Mouse (Mus musculus) heart, embryonic 16.5 days (tissue): ENCODE data around the gene Rxra. TPM values are rescaled to one million over a fixed set of nuclear protein-coding genes. Genes with fewer than 3 reads are reported as not detected.

Experiments
- ATAC-seq: fragments of 200-750 bp; cut with Nextera tagmentation; replicated peaks from 2 replicates; pipeline ENCODE4 v1.8.0; 2017; ENCODE audit warnings: moderate number of reproducible peaks; ENCODE audit not compliant: insufficient read depth, low FRiP score; ENCODE audit errors: extremely low read depth
- H3K27ac ChIP-seq: fragments of 300-500 bp; sonication (generic); 2 replicates; pipeline ENCODE4 v1.5.1; 2014; ENCODE audit warnings: mild to moderate bottlenecking, low read length, control low read depth, moderate library complexity
- H3K27me3 ChIP-seq: fragments of 300-500 bp; sonication (generic); 2 replicates; pipeline ENCODE4 v1.6.1; 2014; ENCODE audit warnings: low read length, mixed read lengths; ENCODE audit not compliant: control insufficient read depth, insufficient read depth
- H3K36me3 ChIP-seq: fragments of 300-500 bp; sonication (generic); 2 replicates; pipeline ENCODE4 v1.6.1; 2014; ENCODE audit not compliant: control insufficient read depth, insufficient read depth
- H3K4me1 ChIP-seq: fragments of 300-500 bp; sonication (generic); 2 replicates; pipeline ENCODE4 v1.6.1; 2014; ENCODE audit warnings: low read length, mixed read lengths; ENCODE audit not compliant: control insufficient read depth, insufficient read depth
- H3K4me2 ChIP-seq: fragments of 300-500 bp; sonication (generic); 2 replicates; pipeline ENCODE4 v1.6.1; 2014; ENCODE audit warnings: low read depth, mild to moderate bottlenecking, control low read depth, low read length
- H3K4me3 ChIP-seq: fragments of 300-500 bp; sonication (generic); 2 replicates; pipeline ENCODE4 v1.5.1; 2014; ENCODE audit warnings: mild to moderate bottlenecking, control low read depth, low read length
- H3K9ac ChIP-seq: fragments of 300-500 bp; sonication (generic); 2 replicates; pipeline ENCODE4 v1.6.1; 2014; ENCODE audit warnings: low read length, control low read depth
- H3K9me3 ChIP-seq: fragments of 300-500 bp; sonication (generic); replicated peaks from 2 replicates; pipeline ENCODE4 v1.6.1; 2016; ENCODE audit warnings: low read length; ENCODE audit not compliant: control insufficient read depth
- WGBS: fragments of 180-500 bp; shearing (Covaris S2); extraction: QIAGEN DNeasy Blood & Tissue Kit; methylation state at CpG from one replicate; pipeline ENCODE4 v1.1.7; 2014; 5-methylcytosine and 5-hydroxymethylcytosine counted together
- polyA plus RNA-seq: library from polyadenylated mRNA; unstranded; fragments of >200 nt; fragmentation: Nextera tagmentation; extraction: Ambion mirVana; gene quantifications from 2 replicates; pipeline ENCODE4 v1.2.1, GENCODE M21; 2015

Rxra gene
- polyA plus RNA-seq, 1 experiment from 2014 or later = 6.6 TPM

DNA sequence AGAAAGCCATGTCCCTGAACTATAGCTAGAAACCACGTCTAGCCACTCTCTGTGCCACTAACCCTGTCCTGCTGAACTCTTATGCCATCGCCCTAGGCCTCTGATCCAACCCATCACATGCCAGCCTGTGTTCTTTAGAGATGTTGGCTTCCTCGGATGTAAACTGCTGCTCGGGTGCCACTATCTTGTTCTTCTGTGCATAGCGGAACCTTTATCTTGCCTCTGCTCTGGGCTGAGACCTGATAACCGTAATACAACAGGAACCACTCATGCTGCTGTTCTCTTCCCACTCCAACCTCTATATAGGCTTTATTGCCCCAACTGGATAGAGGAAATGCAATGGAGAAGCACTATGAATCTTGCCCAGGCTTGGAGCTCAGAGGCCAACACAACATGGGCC lies 11.0 kb upstream of the Rxra start:
- Histone ChIP-seq H3K9ac (no peak overlapping the region), H3K27me3 (no peaks in the 10 kb centered on the region; the same call in none of the 2 replicates), H3K4me2 (no peak overlapping the region), H3K27ac (no peak overlapping the region), H3K9me3 (no peaks in the 10 kb centered on the region; the same call in 1 of the 2 replicates), H3K4me1 (peaks cover 3% of the 10 kb centered on the region; the same call in 1 of the 2 replicates), H3K4me3 (no peak overlapping the region), H3K36me3 (no peaks in the 10 kb centered on the region)
- WGBS = 41% methylated on average over 6 of the region's 6 CpGs
- ATAC-seq = no peak

- Histone ChIP-seq H3K4me2 (no peak overlapping the region), H3K36me3 (no peaks in the 10 kb centered on the region), H3K9ac (no peak overlapping the region), H3K4me1 (peaks cover 9% of the 10 kb centered on the region), H3K27me3 (no peaks in the 10 kb centered on the region; the same call in none of the 2 replicates), H3K27ac (no peak overlapping the region), H3K4me3 (no peak overlapping the region), H3K9me3 (no peaks in the 10 kb centered on the region)
- ATAC-seq = no peak
- WGBS = 65% methylated on average over 4 of the region's 4 CpGs
Measured at GRCm38 (mm10) chr2:27666719-27667118, 9.5 kb upstream of the Rxra start.

GRCm38 (mm10) chr2:27667677-27668076 lies 8.6 kb upstream of the Rxra start:
- no peaks in the 10 kb centered on the region; the same call in none of the 2 replicates for H3K27me3 ChIP-seq
- H3K9ac ChIP-seq = no peak overlapping the region
- H3K36me3 ChIP-seq = no peaks in the 10 kb centered on the region
- H3K4me3 ChIP-seq = no peak overlapping the region
- H3K4me1 ChIP-seq = peaks cover 16% of the 10 kb centered on the region
- H3K27ac ChIP-seq = no peak overlapping the region
- WGBS = 72% methylated on average over 4 of the region's 4 CpGs
- no peaks in the 10 kb centered on the region for H3K9me3 ChIP-seq
- no peak overlapping the region for H3K4me2 ChIP-seq
- no peak for ATAC-seq

- ATAC-seq = no peak
- Histone ChIP-seq H3K4me1 (peaks cover 16% of the 10 kb centered on the region), H3K4me2 (no peak overlapping the region), H3K27me3 (no peaks in the 10 kb centered on the region; the same call in none of the 2 replicates), H3K9me3 (no peaks in the 10 kb centered on the region), H3K27ac (no peak overlapping the region), H3K9ac (no peak overlapping the region), H3K36me3 (no peaks in the 10 kb centered on the region), H3K4me3 (no peak overlapping the region)
- 45% methylated on average over 5 of the region's 5 CpGs for WGBS
Measured at GRCm38 (mm10) chr2:27670746-27671145, 5.5 kb upstream of the Rxra start.

DNA sequence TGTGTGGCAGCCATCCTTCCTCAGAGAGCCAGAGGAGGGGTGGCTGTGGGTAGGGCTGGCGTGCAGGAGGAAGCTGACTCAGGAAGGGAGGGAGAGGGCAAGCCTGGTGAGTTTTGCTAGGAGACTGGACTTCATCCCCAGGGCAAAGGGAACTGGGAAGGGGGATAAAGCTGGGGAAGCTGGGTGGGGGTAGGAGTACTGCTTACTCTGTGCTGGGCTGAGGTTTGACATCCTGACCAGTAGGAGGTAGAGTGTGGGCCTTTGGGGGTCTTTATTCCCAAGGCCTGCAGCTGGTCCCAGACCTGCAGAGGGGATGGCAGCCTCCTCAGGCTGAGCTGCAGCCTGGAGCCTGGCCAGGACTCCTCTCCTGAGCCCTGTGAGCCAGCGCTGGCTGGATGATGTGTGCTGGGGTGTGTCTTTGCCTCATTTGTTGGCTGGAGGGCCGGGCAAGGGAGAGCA lies 4.6 kb upstream of the Rxra start:
- no peaks in the 10 kb centered on the region for H3K36me3 ChIP-seq

GRCm38 (mm10) chr2:27676478-27677325 lies 462 bp downstream of the Rxra start:
- H3K27ac ChIP-seq = peak overlapping the region; percentile 97
- H3K36me3 ChIP-seq = no peaks in the 10 kb centered on the region
- peak overlapping the region; percentile 94 for H3K9ac ChIP-seq
- H3K4me2 ChIP-seq = peak overlapping the region; percentile 83
- H3K9me3 ChIP-seq = no peaks in the 10 kb centered on the region
- ATAC-seq = peak; percentile 43
- WGBS = under 1% methylated on average over 50 of the region's 106 CpGs
- peaks cover 45% of the 10 kb centered on the region for H3K4me1 ChIP-seq
- peak overlapping the region; percentile 66 for H3K4me3 ChIP-seq
- no peaks in the 10 kb centered on the region for H3K27me3 ChIP-seq

More for the DNA sequence above, 4.6 kb upstream of the Rxra start:
- H3K9ac ChIP-seq = 0 out of 2 replicates have a peak overlapping the region, but pooled peaks have one; percentile 22
- 0 out of 2 replicates have a peak overlapping the region, but pooled peaks have one; percentile 19 for H3K27ac ChIP-seq
- no peaks in the 10 kb centered on the region for H3K9me3 ChIP-seq
- 9% methylated on average over 3 of the region's 3 CpGs for WGBS
- no peaks in the 10 kb centered on the region; the same call in none of the 2 replicates for H3K27me3 ChIP-seq
- no peak overlapping the region for H3K4me2 ChIP-seq
- no peak overlapping the region for H3K4me3 ChIP-seq
- H3K4me1 ChIP-seq = peaks cover 18% of the 10 kb centered on the region
- no peak for ATAC-seq

GRCm38 (mm10) chr2:27677411-27678310 lies 1.4 kb downstream of the Rxra start:
- H3K4me3 ChIP-seq = peak overlapping the region; percentile 66
- H3K4me1 ChIP-seq = peaks cover 45% of the 10 kb centered on the region
- peak overlapping the region; percentile 94 for H3K9ac ChIP-seq
- H3K27me3 ChIP-seq = no peaks in the 10 kb centered on the region
- 1% methylated on average over 60 of the region's 77 CpGs for WGBS
- no peaks in the 10 kb centered on the region for H3K36me3 ChIP-seq
- H3K9me3 ChIP-seq = no peaks in the 10 kb centered on the region
- peak overlapping the region; percentile 73 for H3K4me2 ChIP-seq
- H3K27ac ChIP-seq = peak overlapping the region; percentile 97
- ATAC-seq = no peak

- ATAC-seq = no peak
- peak overlapping the region; percentile 73 for H3K4me2 ChIP-seq
- peak overlapping the region; percentile 97 for H3K27ac ChIP-seq
- 22% methylated on average over 4 of the region's 4 CpGs for WGBS
- H3K4me1 ChIP-seq = peaks cover 45% of the 10 kb centered on the region
- H3K27me3 ChIP-seq = no peaks in the 10 kb centered on the region
- no peaks in the 10 kb centered on the region for H3K36me3 ChIP-seq
- no peaks in the 10 kb centered on the region for H3K9me3 ChIP-seq
- H3K4me3 ChIP-seq = peak overlapping the region; percentile 66
- peak overlapping the region; percentile 94 for H3K9ac ChIP-seq
Measured at GRCm38 (mm10) chr2:27678331-27678730, 2.1 kb downstream of the Rxra start.
